Mouse (Mus musculus): ENCODE measurements at regions not wholly inside any gene's neighbourhood (a gene's known extent, or its start where the extent isn't known, plus 50 kb on each side); places are given as distances from the start of the nearest gene placed in this dataset.

DNA sequence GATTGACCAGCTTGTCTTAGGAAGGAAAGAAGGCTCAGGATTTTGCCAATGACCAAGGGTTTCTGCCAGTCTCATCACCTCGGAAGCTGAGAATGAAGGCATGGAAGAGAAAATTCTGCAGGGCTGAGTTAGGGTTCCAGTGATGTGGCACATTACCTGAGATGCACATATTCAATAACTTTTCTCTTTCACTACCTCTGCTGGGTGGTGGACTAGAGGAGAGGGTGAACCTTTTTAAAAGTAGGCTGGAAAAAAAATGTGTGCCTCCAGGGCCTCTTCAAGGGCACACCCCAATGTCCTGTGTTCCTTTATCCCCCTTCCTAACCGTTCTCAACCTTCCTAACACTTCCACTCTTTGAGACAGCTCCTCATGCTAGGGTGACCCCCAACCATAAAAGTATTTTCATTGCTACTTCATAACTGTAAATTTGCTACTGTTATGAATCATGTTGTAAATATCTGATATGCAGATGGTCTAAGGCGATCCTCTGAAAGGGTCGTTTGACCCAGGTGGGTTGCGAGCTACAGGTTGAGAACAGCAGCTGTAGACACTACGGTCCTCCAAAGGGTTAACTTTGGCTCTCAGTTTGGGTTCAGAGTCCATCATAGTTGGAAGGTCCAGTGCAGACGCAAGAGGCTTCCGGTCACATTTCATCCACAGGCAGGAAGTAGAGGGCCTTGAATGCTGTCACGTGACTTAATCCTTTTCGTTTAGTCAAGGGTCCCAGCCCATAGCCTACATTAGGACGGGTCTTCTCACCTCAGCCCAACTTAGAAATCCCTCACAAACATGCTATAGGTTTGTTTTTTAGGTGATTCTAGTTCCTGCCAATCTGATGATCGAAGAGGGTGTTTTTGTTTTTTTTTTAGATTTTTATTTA is 75.1 kb upstream of the Cpsf6 start:
- TF ChIP-seq CTCF (conservative IDR thresholded peaks at IDR 0.05 in 1 of 2, IDR thresholded peaks at IDR 0.05 in 1 of 2; ENCODE audit: low read depth in 2 of 2, low read length in 2 of 2): no peak
- TF ChIP-seq ZKSCAN1 (IDR thresholded peaks at IDR 0.05; ENCODE audit: borderline replicate concordance, low read depth, low read length): no peak
- no peak for TF ChIP-seq USF2 (conservative IDR thresholded peaks at IDR 0.05; ENCODE audit: low read depth, low read length)
- no peak for TF ChIP-seq JUND (conservative IDR thresholded peaks at IDR 0.05; ENCODE audit: low read depth, low read length)
- TF ChIP-seq POLR2A (IDR thresholded peaks at IDR 0.05; ENCODE audit: low read depth, low read length): no peak
- no peak for TF ChIP-seq HCFC1 (IDR thresholded peaks at IDR 0.05; ENCODE audit: low read depth, low read length)
- TF ChIP-seq TCF12 (IDR thresholded peaks at IDR 0.05; ENCODE audit: low read depth, low read length): no peak
- TF ChIP-seq USF1 (IDR thresholded peaks at IDR 0.05; ENCODE audit: low read depth, low read length): peak; percentile 24
- no peak for TF ChIP-seq ETS1 (conservative IDR thresholded peaks at IDR 0.05; ENCODE audit: low read depth, low read length)
- TF ChIP-seq MAFK (IDR thresholded peaks at IDR 0.05; ENCODE audit: insufficient replicate concordance, low read length): no peak
- no peak for TF ChIP-seq ZNF384 (IDR thresholded peaks at IDR 0.05; ENCODE audit: low read depth, low read length)
- no peak for TF ChIP-seq PAX5 (IDR thresholded peaks at IDR 0.05; ENCODE audit: low read length)
- TF ChIP-seq NELFE (IDR thresholded peaks at IDR 0.05; ENCODE audit: low read depth, low read length): no peak
- no peak for TF ChIP-seq MAX (IDR thresholded peaks at IDR 0.05; ENCODE audit: low read length)

All from CH12.LX (cell line).